Mouse (Mus musculus) lung, postnatal 14 days (tissue): ENCODE data around the gene Cnbd2.

Experiments
- DNase-seq: peaks from one replicate; pipeline ENCODE4 v3.0.0; 2021

Cnbd2 gene

GRCm38 (mm10) chr2:156311841-156312291 lies 233 bp upstream of the Cnbd2 start:
- peak; percentile 68 for DNase-seq

- no peak for DNase-seq
Observed at GRCm38 (mm10) chr2:156313153-156313552, 1.1 kb downstream of the Cnbd2 start.

- DNase-seq = no peak
Observed at GRCm38 (mm10) chr2:156314811-156315210, 2.7 kb downstream of the Cnbd2 start.

- DNase-seq = no peak
Observed at GRCm38 (mm10) chr2:156318491-156318890, 6.4 kb downstream of the Cnbd2 start.

GRCm38 (mm10) chr2:156321538-156321937 lies 9.4 kb downstream of the Cnbd2 start:
- no peak for DNase-seq

GRCm38 (mm10) chr2:156324116-156324588 lies 12.1 kb downstream of the Cnbd2 start:
- peak; percentile 33 for DNase-seq

GRCm38 (mm10) chr2:156324681-156325080 lies 12.6 kb downstream of the Cnbd2 start:
- peak; percentile 65 for DNase-seq

- no peak for DNase-seq
Observed at GRCm38 (mm10) chr2:156330681-156331080, 18.6 kb downstream of the Cnbd2 start.

GRCm38 (mm10) chr2:156331446-156331965 lies 19.4 kb downstream of the Cnbd2 start:
- DNase-seq = no peak

- DNase-seq = no peak
Observed at GRCm38 (mm10) chr2:156340078-156340477, 28.0 kb downstream of the Cnbd2 start.

GRCm38 (mm10) chr2:156344775-156345532 lies 32.9 kb downstream of the Cnbd2 start:
- DNase-seq = peak; percentile 52

- DNase-seq = no peak
Observed at GRCm38 (mm10) chr2:156348812-156349211, 36.7 kb downstream of the Cnbd2 start.

GRCm38 (mm10) chr2:156349286-156349848 lies 37.3 kb downstream of the Cnbd2 start:
- DNase-seq = no peak

- peak; percentile 5 for DNase-seq
Observed at GRCm38 (mm10) chr2:156351243-156351642, 39.1 kb downstream of the Cnbd2 start.

GRCm38 (mm10) chr2:156352413-156353165 lies 40.5 kb downstream of the Cnbd2 start:
- peak; percentile 24 for DNase-seq

- peak; percentile 5 for DNase-seq
Observed at GRCm38 (mm10) chr2:156353265-156353692, 41.2 kb downstream of the Cnbd2 start.

- peak; percentile 18 for DNase-seq
Observed at GRCm38 (mm10) chr2:156356031-156356430, 43.9 kb downstream of the Cnbd2 start.

- DNase-seq = no peak
Observed at GRCm38 (mm10) chr2:156368465-156368864, 56.4 kb downstream of the Cnbd2 start.

- no peak for DNase-seq
Observed at GRCm38 (mm10) chr2:156370896-156371295, 58.8 kb downstream of the Cnbd2 start.

GRCm38 (mm10) chr2:156376956-156377355 lies 64.9 kb downstream of the Cnbd2 start:
- no peak for DNase-seq

GRCm38 (mm10) chr2:156379929-156380328 lies 67.8 kb downstream of the Cnbd2 start:
- no peak for DNase-seq

- DNase-seq = no peak
Observed at GRCm38 (mm10) chr2:156381350-156381749, 69.3 kb downstream of the Cnbd2 start.

- peak; percentile 78 for DNase-seq
Observed at GRCm38 (mm10) chr2:156392461-156393154, 80.5 kb downstream of the Cnbd2 start.
